Mouse (Mus musculus) retina, embryonic 14.5 days (tissue): ENCODE measurements around the gene H2-Q10.
A peak's percentile ranks its signal among the peaks of the same experiment; 100 is the strongest.
"Not testable (repeated sequence)": the region's sequence is repeated elsewhere in the genome, so short reads cannot be mapped to it uniquely, and the experiment has no call there.

Experiments
- DNase-seq: peaks from one replicate; pipeline ENCODE4 v3.0.0-alpha.2; 2015; ENCODE audit warnings: low spot score

H2-Q10 gene

DNA sequence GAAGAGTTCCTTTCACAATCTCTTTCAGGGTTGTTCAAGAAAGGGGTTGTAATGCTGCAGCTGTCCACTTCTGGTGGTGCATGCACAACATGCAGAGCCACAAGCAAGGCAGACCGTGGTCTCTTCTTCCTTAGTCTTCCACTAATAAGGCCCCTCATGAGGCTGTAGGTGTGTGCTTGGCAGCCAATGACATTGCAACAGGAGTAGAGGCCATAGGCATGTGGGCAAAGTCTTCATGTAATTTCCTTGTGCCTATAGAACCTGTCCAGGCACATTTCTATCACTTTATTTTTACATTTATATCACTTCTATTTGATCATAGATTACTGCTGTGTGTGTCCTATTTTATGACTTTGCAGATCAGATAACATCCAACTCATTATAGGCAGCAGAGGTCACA is 11.6 kb upstream of the H2-Q10 start:
- DNase-seq: not testable (repeated sequence)

DNA sequence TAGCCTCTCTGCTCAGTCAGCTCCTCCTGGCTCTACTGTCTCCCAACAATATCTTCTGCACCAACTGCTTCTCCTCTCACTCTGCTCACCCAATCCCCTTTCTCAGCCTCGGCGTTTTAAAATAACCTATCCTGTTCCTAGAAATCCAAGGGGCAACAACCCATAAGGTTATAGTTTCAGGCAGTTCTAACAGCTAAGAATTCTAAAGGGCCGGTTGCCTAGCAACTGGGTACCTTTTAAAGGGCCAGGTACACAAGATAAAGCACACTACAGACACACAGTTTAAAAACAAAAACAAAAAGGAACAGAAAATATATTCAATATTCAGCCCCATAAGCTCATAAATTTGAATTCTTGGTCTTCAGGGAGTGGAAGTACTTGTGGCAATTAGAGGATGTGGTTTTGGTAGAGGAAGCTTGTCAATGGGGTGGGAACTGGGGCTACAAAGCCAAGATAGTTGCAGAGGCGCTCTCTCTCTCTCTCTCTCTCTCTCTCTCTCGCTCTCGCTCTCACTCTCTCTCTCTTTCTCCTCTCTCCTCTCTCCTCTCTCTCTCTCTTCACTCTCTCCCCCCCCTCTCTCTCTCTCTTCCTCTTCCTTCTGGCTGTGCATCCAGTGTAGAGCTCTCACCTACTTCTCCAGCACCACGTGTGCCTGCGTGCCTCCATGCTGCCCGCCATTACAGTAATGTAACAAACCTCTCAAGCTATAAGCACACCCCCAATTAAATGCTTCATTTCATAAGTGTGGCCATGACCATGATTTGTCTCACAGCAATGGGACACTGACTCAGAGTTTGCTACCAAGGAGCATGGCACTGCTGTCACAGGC is 9.2 kb upstream of the H2-Q10 start:
- not testable (repeated sequence) for DNase-seq

DNA sequence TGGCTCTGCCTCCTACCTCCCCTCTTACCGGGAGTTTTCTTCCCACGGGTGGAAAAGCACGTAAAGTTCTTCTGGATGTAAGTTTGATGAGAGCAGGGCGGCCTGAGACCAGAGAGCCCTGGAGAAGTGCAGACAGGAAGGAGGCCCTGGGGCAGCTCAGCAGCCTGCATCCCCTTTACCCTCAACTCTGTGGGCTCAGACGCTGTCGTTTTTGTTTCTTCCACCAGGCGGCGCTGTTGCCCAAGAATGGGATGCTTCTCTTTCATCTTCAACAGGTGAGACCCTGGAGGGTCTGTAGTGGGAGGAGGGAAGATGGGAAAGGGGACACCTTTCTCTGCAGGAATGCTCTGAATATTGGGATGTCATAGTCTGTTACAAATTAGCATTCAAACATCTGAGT is 4.2 kb upstream of the H2-Q10 start:
- DNase-seq: not testable (repeated sequence)

DNA sequence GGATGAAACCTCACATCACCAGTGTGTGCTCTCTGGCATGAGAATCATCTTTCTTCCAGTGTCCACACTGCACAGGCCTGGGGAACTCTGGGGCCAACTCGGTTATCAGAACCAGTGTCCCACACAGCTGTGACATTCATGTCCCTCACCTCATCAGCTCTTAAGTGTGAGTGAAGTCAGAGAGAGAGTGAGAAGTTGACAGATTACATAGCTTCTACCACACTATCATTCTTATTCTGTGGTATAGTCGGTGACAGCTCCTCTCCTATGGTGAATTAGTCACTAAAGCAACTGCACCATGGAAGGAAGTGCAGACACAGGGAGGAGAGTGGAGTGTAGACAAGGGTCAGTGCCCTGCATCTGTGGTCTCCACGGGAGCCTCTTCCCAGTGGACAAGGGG is 953 bp upstream of the H2-Q10 start:
- DNase-seq: not testable (repeated sequence)

DNA sequence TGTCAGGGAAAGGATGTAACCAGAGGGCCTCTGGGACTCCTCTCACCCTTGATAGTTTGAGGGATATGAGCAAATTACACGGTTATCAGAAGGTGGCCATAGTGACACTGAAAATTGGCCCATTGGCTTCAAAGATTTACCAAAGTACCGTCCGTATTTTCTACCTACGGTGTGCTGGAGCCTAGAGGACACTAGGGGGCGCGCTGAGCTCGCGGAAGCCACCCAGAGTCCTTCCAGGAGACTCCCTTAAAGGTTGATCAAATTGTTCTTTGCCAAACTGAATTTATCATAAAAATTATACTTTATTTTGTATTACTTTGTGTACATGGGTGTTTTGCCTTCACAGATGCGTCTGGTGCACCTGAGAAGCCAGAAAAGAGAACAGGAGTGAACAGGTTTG is 14.2 kb downstream of the H2-Q10 start:
- DNase-seq: peak; percentile 83

DNA sequence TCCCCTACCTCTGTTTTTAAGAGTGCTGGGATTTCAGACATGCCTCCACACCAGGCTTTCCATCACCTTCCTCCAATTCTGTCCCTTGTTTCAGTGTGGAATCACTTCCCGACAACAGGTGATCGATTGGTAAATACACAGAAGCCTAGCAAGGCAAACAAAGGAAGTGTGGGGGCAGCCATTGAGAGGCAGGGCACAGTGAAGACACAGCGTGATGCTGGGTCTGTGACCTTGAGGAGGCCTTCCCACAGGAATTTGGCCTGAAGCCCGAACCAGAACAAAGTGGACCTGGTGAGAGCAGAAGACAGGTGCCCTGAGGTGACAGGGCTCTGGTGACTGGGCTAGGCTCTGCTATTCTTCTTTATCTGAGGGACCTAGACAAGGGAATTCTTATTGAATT is 15.8 kb downstream of the H2-Q10 start:
- no peak for DNase-seq

DNA sequence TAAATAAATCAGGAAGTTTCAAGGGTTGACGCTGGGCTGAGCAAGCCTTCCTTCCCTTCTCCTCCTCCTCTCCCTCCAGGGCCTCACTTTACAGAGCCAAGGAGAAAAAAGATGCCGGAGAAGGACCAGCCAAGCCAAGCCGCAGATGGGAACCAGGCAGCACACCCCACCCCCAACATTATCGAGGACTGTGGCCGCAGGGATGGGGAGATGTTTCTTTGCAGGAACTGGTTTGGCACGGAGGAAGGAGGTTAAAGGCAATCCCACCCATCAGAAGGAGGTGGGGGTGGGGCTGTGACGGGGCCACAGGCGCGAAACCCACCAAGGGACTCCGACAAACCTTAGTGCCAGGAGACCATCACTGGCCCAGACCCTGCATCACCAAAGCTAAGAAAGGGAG is 16.8 kb downstream of the H2-Q10 start:
- no peak for DNase-seq

DNA sequence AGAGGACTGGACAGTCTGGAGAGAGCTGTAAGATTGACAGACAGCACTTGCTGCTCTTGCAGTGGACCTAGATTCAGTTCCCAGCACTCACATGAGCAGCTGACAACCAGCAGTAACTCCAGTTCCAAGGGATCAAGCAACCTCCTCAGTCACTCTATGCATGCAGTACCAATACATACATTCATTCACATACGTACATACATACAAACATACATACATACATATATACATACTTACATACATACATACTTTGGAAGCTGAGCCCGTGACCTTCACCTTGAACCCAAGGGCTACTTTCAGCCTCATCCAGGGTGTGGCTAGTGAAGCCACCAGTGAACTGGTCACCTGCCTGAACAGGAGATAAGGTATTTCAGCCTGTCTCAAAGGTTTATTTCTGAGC is 18.2 kb downstream of the H2-Q10 start:
- DNase-seq: no peak

DNA sequence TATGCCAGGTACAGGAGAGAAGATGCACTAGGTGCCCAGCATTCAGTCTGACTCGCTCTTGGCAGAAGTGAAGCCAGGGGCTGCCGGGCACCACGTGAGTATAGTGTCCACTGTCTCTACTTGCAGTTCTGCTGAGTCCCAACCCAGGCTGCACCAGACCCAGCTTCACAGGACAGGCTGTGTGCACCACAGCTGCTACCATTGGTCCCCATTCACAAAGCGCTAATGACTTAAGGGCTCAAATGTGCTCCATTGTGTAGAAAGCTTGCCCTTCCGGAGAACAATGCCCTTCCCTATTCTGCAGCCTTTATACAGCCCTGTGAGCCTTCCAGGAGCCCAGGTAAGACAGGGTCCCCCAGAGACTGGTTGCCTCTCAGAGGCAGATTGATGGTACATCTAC is 20.4 kb downstream of the H2-Q10 start:
- no peak for DNase-seq

DNA sequence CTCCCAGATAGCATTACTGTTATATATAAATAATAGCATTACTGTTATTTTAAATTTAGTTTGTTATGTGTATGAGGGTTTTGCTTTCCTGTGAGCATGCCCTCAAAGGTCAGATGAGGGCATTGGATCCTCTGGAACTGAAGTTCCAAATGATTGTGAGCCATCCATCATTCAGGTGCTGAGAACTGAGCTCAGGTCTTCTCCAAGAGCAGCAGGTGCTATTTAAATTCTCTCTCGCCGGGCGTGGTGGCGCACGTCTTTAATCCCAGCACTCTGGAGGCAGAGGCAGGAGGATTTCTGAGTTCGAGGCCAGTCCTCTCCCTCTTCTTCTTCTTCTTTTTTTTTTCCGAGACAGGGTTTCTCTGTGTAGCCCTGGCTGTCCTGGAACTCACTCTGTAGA is 27.2 kb downstream of the H2-Q10 start:
- DNase-seq: no peak

DNA sequence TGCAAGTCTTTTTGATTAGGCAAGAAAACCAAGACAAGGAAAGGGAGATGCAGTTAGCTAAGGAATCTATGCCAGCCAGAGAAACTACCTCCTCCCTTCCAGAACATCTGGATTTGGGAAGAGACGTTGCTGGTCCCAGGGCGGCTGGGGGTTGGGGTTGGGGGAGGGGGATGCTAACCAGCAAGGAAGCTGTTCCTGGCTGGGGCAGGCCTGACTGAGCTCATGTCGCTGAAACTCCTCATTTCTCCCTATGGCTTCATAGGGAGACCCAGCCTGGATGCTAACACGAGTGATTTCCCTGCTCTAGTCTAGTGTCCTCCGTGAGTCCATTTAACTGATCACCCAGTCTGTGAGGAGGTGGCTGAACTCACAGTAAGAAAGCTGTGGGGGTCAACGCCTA is 32.3 kb downstream of the H2-Q10 start:
- no peak for DNase-seq

DNA sequence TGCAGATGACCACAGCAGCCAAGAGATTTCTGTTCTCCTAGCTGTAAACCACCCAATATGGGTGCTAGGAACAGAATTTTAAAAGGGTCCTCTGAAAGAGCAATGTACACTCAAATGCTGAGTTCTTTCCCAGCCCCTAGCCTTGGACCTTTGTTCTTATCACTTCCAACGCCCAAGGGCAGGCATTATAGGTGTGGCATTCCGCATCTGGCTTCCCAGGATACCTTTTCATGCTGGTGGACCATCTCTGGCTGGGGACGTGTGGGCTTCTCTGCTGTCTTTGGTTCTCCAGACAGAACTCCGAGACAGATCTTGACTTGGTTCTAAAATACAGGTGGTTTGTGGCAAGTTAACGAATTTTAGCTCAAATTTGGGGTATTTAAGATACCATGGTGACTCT is 32.9 kb downstream of the H2-Q10 start:
- DNase-seq: no peak

DNA sequence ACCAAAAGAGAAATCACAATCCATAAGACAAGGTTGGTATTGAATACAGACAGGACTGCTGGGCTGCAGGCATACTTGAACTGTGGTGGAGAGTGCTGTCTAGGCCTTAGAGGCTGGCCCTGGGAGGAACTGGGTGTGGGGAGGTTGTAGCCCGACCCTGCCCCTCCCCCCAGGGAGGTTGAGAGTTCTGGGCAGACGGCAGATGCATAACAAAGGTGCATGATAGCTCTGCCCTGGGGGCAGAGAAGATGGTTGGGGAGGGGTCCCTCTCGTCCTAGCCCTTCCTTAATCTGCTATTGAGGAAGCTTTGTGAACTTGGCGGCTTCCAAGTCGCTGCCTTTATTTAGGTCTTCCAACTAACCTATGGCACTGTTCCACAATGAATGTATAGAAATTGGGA is 34.0 kb downstream of the H2-Q10 start:
- DNase-seq: no peak

DNA sequence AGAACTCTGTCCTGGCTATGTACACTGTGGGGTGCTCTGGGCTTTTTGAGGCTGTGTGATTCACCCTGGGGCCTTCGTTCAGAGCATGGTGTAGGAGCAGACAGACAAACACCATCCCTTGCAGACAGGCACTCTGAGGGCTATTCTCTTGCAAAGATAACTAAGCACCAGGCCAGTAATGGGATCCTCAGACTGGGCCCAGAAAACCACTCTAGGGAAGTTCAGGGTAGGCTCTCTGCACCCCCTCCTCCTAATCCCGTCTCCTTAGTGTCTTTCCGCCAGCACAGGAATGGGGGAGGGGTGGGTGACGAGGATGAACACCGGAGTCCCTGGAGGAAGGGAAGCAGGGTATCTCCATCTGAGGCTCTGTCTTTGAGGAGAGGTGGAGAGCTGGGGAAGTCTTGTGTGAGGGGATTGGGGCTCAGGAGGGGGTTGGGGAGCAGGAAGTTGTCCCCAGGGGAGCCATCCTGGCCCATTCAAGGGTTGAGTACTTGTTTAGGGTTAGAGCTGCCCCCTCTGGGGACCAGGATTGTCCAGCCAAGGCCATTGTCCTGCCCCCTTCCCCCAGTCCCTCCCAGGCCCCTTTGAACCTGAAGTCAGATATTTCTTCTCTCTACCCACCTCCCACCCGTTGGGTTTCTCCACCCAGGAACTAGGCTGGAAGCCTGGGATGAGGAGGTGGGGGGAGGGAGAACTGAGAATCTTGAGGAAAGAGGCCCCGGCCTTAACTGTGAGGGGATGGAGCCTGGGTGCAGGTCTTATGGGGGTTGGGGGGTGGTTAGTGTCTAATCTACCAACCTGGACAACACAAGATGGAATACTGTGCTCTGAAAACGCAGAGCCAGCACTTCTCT is 35.0 kb downstream of the H2-Q10 start:
- no peak for DNase-seq

DNA sequence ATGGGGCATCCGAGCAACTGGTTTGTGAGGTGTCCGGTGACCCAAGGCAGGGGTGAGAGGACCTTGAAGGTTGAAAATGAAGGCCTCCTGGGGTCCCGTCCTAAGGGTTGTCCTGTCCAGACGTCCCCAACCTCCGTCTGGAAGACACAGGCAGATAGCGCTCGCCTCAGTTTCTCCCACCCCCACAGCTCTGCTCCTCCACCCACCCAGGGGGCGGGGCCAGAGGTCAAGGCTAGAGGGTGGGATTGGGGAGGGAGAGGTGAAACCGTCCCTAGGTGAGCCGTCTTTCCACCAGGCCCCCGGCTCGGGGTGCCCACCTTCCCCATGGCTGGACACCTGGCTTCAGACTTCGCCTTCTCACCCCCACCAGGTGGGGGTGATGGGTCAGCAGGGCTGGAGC is 35.9 kb downstream of the H2-Q10 start, which contains the start of gene Pou5f1:
Gene Pou5f1, plus strand, starts transcription at position 243 of the 400 bp plus-strand sequence.
- no peak for DNase-seq

DNA sequence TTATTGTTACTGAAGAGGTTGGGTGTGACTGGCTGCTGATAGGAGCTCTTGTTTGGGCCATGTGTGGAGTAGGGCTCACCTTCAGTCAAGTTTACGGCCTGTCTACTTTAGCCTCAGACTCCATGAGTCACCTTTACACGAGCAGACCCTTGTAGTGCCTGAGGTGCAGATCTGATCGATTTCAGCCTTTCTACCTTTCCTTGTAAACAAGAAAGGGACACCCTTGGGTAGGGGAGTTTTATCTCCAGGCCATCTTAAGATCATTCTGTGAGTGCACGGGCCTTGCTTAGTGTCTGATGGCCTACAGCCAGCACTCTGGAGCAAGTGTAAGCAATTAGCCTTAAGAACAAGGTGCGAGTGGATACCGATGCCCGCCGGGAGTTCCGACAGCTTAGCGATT is 37.0 kb downstream of the H2-Q10 start:
- DNase-seq: no peak

DNA sequence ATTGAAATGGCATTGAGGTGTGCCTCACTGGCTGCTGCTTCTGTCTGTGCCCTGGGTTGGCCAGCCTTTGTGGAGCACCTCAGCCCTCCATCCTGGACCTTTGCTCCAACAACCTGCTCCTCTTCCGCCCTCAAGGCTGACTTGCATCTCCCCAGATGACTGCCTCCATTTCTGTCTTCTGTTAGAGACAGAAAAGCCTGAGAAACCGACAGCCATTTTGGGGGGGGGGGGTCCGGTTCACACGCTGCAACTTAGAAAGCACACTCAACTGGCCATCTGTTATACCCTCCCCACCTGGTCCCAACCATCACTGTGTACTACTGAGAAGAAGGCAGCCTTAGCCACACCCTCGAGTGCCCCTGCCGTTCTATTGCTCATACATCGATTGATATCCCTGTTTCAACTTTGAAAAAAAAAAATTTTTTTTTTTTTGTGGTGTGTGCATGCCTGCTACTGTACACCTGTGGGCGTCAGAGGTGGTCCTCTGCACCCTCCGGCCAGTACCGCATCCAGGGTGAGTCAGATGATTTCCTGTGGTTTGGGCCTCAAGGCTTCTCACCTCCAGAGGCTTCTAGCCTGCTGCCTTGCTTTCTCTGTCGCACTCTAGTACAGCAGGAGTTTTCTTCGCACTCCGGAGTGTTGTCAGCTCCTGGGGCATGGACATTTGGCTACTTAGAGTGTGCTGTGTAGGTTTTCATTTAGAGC is 37.8 kb downstream of the H2-Q10 start:
- no peak for DNase-seq

DNA sequence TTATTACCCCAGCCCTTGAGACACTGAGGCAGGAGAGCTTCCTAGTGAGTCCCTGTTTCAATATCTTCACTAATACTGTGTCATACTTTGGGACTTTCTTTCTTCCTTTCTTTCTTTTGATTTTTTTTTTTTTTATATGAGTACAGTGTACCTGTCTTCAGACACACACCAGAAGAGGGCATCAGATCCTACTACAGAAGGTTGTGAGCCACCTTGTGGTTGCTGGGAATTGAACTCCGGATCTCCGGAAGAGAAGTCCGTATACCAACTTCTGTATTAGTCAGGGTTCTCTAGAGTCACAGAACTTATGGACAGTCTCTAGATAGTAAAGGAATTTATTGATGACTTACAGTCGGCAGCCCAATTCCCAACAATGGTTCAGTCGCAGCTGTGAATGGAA is 38.4 kb downstream of the H2-Q10 start:
- not testable (repeated sequence) for DNase-seq

DNA sequence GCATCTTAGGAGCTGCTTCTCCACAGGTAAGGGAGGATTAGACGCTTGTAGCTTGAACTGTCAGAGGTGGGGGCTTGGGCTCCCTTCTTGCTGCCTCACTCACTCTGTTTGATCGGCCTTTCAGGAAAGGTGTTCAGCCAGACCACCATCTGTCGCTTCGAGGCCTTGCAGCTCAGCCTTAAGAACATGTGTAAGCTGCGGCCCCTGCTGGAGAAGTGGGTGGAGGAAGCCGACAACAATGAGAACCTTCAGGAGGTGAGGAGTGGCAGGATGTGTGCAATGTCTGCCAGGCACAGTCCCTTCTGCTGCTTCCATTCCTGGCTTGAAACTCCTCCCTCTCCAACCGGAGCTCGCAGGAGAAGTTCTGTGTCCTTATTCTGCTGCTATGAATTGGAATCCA is 39.4 kb downstream of the H2-Q10 start:
- DNase-seq: peak; percentile 61

DNA sequence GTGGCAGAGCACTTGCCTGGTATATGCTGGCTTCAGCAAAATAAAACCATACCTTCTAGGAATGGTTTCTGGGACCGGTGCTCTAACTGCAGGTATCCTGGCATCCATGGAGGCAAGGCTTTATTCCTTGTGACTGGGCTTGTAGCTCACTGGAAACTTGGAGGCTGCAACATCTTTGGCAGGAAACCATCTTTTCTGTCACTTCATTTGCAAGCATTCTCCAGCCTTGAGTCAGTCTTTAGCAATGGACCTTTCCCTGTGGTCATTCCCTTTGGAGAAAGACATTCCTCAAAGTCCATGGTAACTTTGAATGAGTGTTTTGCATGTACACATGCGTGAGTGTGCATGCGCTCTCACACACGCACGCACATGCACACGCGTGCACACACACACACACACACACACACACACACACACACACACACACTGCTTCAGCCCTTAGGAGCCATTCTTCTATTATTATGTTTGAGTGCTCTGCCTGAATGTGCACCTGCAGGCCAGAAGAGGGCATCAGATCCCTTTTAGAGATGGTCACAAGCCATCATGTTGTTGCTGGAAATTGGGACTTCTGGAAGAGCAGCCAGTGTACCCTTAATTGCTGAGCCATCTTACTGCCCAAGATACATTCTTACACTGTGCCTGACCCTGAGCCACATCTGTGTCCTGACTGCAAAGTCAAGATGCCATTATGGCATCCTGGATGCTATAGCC is 43.2 kb downstream of the H2-Q10 start:
- no peak for DNase-seq

DNA sequence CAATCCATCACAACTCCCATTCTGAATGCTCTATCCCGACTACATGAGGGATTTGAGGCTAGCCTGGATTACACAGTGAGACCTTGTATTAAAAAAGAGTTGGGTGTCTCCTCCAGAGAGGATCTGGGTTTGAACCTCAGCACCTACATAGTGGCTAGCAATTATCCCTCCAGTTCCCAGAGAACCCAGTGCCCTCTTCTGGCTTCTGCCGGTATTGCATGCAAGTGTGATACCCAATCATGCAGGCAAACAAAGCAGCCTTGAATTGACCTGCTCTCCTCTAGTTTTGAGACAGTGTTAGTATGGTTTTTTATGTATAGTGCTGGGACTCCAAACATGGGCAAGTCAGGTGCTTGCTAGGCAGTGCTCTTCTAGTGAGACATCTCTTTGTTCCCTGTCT is 44.0 kb downstream of the H2-Q10 start:
- peak; percentile 81 for DNase-seq

DNA sequence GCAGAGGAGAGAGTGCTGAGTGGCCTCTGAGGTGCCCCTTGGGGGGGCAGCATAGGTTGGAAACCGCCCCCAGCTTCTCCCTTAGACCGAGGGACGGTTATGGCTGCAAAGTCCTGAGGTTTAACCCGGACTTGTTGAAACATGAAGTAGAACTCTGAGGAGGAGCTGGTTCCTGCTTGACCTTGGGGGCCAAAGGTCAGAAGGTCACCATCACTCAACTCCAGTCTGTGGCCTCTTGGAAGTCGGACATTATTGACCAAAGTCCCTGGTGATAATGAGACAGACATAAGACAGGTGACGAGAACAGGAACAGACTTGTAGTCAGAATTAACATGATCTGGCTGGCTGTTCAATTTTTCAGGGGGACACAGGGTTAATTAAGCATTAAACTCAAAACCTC is 44.9 kb downstream of the H2-Q10 start:
- no peak for DNase-seq
